Mouse (Mus musculus): Measurements from ENCODE around the gene Atrn.
A peak's percentile ranks its signal among the peaks of the same experiment; 100 is the strongest.

The Atrn gene

DNA sequence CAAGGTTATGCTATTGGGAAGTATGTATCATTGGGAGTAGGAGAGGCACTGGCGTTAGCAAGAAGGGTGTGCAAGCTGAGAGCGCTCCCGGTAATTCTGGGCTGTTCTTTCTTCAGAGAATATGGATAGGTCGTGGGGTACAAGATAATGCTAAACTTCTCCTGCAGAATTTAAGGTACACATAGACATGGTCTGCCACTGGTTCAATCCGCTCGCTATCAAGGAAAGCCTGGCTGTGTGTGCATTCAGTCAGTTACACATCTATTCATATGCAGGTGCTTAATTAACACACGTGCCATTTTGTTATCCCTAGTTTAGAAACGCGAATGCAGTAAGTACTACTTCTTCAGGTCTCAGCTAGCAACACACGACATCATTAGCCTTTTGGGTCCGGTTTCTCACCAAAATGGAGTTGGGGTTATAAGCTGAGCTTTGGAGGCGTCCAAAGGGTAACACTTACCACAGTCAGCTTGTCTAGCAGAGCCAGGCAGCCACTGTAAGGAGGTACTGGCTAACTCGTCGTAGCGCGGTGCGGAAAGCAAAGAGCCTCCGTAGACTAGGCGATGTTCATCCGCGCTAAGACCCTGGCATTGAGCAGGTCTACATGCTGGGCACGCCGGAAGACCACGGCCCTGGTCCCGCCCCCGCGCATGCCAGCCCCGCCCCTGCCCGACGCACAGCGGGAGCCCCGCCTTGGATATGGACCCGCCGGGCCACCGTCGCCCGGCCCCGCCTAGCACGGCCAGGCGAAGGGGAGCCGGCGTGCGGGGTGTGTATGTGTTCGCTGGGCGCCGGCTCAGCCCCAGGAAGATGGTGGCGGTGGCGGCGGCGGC lies at the start of gene Atrn, which contains the start of gene 4930402H24Rik:
TSS of gene Atrn (plus strand) at position 745 of the 833 bp plus-strand sequence.
TSS of gene 4930402H24Rik (minus strand) at position 656 of the 833 bp plus-strand sequence.
- DNase-seq (ENCODE audit: low spot score in 2 of 2), result peak; percentile 72 to 84

DNA sequence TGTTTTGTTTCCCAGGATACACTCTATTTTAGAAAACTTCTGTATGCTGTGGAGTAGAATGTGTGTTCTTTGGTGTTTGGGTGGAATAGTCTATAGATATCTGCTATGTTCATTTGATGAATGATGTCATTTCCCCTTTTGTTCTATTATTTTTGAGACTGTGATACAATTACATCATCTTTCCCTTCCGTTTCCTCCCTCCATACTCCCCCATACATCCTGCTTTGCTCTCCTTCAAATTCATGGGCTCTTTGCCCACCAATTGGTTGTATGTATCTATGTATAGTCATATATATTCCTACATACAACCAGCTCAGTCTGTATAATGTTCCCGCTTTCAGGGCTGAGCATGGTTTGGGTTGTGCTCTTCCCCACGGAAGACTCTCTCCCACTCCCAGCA lies 44.2 kb upstream of the Atrn start:
- DNase-seq (ENCODE audit: low spot score in 2 of 2), result no peak

DNA sequence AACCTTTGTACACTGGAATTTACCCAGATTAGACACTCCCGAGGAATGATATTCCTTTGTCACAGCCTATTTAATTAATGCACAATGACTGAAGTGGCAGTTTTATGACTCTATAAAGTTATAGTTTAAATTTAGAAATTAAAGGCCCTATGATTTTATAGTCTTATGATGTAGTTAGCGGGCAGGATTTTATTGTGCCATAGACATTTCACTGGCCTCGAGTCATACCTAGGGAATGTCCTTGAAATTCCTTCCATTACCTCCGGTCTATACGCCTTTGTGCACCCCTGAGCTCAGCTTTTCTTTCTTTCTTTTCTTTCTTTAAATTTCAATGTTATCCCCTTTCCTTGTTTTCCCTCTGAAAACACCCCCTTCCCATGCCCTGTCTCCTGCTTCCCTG lies 35.4 kb upstream of the Atrn start:
- no peak for DNase-seq (ENCODE audit: low spot score in 2 of 2)

DNA sequence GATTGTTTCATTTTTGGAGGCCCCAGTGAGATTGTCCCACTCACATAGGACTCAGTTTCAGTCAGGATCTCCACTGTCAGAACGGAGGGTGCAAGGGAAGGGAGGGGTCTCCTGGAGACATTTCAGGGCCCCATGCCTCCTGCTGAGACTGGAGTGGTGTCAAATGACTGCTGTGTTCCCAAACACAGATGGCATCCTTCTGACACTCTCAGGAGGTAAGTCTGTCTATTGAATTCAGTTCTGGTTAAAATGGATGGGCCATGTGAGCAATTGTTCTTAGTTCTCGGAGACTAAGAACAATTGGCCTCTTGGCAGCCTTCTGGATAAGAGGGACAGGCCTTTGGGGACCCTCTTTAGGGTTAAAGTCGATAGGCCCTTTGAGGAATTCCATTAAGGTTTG lies 28.9 kb upstream of the Atrn start:
- DNase-seq (ENCODE audit: low spot score in 2 of 2), result no peak

- no peak for DNase-seq (ENCODE audit: low spot score in 2 of 2)
Observed at GRCm38 (mm10) chr2:130886983-130887382, 19.3 kb upstream of the Atrn start.

GRCm38 (mm10) chr2:130887456-130887855 lies 18.8 kb upstream of the Atrn start:
- no peak for DNase-seq (ENCODE audit: low spot score in 2 of 2)

DNA sequence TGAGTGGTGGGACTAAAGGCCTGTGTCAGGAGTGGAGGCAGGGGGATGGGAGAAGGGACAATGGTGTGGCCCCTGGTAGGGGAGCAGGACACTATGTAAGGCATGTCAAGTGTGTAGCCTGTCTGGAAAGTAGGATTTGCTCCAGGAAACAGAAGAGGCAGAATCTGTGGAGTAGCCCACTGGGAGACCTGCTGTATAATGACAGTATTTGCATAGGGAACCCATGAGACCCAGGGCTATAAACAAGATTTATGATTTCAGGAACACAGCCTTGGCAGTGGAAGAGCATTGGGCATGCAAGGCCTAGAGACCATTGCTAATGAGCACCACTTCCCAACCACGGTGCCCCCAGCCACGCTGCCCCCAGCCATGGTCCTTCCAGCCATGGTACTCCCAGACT lies 9.4 kb upstream of the Atrn start:
- DNase-seq (ENCODE audit: low spot score in 2 of 2), result no peak

DNA sequence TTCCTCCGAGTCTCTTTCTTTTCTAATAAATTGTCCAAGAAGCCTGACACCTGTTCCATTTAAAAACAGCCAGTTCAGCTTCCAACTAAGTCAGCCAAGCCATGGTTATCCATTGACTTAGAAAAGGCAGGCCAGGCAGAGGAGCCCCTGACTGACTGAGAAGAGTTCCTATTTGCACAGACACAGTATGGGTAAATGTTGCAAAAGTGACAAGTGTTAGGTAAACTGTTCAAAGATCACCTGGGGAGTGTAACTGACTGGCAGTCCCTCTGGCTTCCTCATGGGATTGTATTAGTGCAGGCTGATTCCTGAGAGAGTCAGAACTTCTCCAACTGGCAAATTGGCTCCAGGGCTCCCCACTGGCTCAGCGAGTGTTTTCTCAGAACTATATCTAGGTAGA lies 8.4 kb upstream of the Atrn start:
- DNase-seq (ENCODE audit: low spot score in 2 of 2), result no peak

DNA sequence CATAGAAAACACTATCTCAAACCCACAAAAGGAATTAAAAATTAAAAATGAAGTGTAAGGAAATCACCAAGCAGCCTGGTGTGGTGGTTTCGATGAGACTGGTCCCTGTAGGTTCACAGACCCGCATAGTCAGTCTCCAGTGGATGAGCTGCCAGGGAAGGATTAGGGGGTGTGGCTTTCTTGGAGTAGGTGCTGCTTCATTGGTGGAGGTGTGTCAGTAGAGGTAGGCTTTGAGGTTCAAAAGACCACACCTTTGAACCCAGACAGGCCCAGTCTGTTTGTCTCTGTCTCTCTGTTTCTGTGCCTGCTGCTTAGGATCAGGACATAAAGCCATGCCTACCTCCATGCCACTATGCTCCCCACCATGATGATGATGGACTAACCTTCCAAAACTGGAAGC lies 7.5 kb upstream of the Atrn start:
- no peak for DNase-seq (ENCODE audit: low spot score in 2 of 2)

GRCm38 (mm10) chr2:130906584-130907315 lies 455 bp downstream of the Atrn start:
- DNase-seq (ENCODE audit: low spot score in 2 of 2), result peak; percentile 11 to 27

GRCm38 (mm10) chr2:130911691-130912090 lies 5.4 kb downstream of the Atrn start:
- DNase-seq (ENCODE audit: low spot score in 2 of 2), result no peak

DNA sequence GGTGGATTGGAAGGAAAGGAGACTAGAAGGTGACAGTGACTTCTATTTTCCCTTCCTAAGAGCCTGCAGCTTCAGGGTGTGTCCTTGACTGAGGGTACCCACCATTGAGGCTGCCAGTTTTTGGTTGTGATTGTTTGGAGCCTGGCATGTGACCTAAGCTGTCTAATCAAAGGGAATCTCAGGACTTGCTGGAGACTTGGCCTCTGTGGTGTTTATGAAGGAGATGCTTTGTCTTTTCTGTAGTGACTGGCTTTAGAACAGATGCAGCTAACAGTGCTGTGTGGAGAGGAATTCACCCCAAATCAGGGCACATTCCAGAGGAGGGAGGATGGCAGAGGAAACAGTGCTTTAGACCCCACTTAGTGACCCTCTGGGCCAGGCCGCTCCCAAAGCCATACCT lies 8.6 kb downstream of the Atrn start:
- no peak for DNase-seq (ENCODE audit: low spot score in 2 of 2)

GRCm38 (mm10) chr2:130916521-130917147 lies 10.3 kb downstream of the Atrn start:
- no peak for DNase-seq (ENCODE audit: low spot score in 2 of 2)

DNA sequence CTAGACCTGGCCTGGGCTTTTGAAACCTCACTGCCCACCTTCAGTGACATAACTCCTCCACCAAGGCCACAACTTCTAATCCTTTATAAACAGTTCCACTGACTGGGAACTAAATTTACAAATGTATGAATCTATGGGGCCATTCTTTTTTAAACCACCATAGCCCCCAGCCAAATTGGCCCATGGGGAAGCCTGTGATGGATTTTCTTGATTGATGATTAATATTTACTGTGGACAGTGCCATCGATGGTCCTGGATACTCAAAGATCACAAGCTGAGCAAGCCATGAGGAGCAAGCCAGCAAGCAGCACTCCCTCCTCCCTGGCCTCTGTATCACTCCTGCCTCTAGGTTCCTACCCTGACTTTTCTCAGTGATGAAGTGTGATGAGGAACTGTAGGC lies 11.4 kb downstream of the Atrn start:
- no peak for DNase-seq (ENCODE audit: low spot score in 2 of 2)

DNA sequence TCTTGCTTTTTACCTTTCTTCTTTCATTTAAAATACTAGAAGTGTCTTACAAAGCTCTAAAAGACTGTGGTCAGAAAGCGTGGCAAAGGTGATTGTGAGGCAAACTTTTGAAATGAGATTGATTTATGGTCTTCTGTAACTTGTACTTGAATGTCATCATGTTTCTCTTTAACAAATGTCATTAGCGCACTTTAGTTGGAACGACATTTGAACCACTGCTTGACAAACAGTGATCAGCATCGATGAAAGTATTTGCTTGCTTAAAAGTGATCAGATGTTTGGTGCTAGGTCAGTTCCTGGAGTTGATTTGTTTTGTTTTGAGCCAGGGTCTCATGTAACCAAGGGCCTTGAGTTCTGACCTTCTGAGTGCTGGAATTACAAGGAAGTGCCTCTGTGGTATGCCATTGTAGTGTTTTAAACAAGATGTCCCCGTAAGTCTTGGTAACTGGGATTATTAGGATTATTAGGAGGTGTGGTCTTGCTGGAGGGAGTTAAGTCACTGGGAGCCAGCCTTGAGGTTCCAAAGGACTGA lies 12.8 kb downstream of the Atrn start:
- DNase-seq (ENCODE audit: low spot score in 2 of 2), result no peak

GRCm38 (mm10) chr2:130924950-130925349 lies 18.7 kb downstream of the Atrn start:
- no peak for DNase-seq (ENCODE audit: low spot score in 2 of 2)

DNA sequence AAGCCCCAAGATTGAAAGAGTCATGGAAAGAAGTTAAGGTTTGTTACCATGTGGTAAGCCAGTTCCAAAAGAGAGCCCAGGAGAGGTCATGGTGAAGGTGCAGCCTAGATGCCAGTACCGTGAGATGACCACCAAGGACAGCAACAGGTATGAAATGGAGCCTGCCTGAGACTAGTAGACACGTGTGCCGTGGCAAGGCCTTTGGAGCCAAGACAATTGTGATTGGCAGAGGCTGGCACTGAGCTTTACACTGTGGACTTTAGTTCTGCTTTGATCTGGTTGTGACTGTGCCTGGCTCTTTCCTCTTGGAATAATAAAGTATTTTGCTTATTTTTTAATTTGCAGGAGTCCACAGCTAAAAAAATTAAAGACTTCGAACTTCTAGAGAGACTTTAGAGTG lies 21.7 kb downstream of the Atrn start:
- no peak for DNase-seq (ENCODE audit: low spot score in 2 of 2)

GRCm38 (mm10) chr2:130928530-130928929 lies 22.2 kb downstream of the Atrn start:
- no peak for DNase-seq (ENCODE audit: low spot score in 2 of 2)

DNA sequence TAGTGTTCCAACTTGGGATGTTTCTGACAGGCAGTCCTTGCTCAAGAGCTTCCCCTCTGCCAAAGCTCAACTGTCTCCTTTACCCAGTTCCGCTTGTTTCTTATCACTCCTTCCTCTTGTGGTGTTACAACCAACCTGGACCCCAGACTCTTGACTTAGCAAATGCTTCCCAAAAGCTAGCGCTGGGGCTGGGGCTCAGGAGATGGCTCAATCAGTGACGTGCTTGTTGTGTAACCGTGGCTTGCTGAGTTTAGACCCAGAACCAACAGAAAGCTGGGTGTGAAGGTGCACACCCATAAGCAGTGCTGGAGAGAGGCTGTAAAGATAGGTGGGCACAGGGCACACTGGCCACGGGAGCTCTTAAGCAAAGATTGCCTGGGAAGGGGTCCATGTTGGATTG lies 23.7 kb downstream of the Atrn start:
- no peak for DNase-seq (ENCODE audit: low spot score in 2 of 2)

GRCm38 (mm10) chr2:130932865-130933264 lies 26.6 kb downstream of the Atrn start:
- DNase-seq (ENCODE audit: low spot score in 2 of 2), result no peak

DNA sequence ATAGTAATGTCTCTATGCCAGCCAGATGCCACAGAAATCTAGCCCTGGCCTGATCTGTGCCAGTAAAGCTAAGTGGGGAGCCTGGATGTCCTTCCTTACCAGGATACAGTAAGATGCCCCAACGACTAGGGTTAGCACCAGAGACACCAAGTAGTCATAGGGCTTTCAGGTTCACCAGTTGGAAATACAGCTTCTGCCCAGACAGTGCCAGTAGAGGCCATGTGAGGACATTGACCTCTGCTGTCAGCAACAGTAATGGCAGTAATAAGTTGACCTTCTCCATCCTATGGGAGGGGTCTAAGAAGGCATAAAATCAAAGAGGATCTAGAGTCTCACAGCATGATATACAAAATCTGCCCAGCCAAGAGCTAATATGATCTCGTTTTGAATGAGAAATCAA lies 43.5 kb downstream of the Atrn start:
- no peak for DNase-seq (ENCODE audit: low spot score in 2 of 2)

DNA sequence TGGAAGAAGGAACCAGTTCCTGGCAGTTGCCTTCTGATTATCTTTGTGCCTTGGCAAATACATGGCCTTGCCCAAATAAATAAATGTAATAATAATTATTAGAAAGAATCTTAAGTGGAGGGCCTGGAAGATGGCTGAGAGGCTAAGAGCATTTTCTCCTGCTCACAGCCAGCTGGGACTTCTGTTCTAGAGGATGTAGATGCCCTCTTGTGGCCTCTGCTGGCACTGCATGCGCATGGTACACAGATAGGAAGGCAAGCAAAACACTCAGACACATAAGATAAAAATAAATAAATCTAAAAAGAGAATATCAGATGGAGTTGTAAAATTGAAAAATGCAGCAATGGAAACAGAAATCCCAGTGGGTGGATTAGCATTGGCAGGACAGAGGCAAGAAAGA lies 44.3 kb downstream of the Atrn start:
- DNase-seq (ENCODE audit: low spot score in 2 of 2), result peak; percentile 87 to 93
